Mouse (Mus musculus) myocyte (in vitro differentiated cells): ENCODE data around the gene Slc15a2. TPM values are rescaled to one million over a fixed set of nuclear protein-coding genes. Genes with fewer than 3 reads are reported as not detected.

Experiments
- H3K27me3 ChIP-seq: one replicate; pipeline ENCODE4 v1.6.1; 2011; ENCODE audit not compliant: control insufficient read depth, insufficient read depth, insufficient read length
- H3K36me3 ChIP-seq: one replicate; pipeline ENCODE4 v1.6.1; 2011; ENCODE audit not compliant: control insufficient read depth, insufficient read depth
- H3K4me2 ChIP-seq: one replicate; pipeline ENCODE4 v1.6.1; 2011; ENCODE audit warnings: low read depth, control low read depth
- H3K4me3 ChIP-seq: one replicate; pipeline ENCODE4 v1.5.1; 2011; ENCODE audit warnings: mild to moderate bottlenecking, control low read depth, moderate library complexity
- H3K79me2 ChIP-seq: one replicate; pipeline ENCODE4 v1.6.1; 2011; ENCODE audit not compliant: control insufficient read depth, insufficient read depth
- H3ac ChIP-seq: one replicate; pipeline ENCODE4 v1.6.1; 2011; ENCODE audit not compliant: control insufficient read depth, insufficient read length
- CEBPB ChIP-seq: IDR thresholded peaks from 2 replicates; pipeline ENCODE4 v1.6.1; 2011; ENCODE audit warnings: mild to moderate bottlenecking, moderate library complexity; ENCODE audit not compliant: poor library complexity, insufficient read depth, severe bottlenecking
- E2F4 ChIP-seq: IDR thresholded peaks from one replicate; pipeline ENCODE4 v1.6.1; 2011; ENCODE audit warnings: mild to moderate bottlenecking, control low read depth, moderate library complexity; ENCODE audit not compliant: insufficient read depth
- MAX ChIP-seq: IDR thresholded peaks from one replicate; pipeline ENCODE4 v1.6.1; 2011; ENCODE audit warnings: low read depth, mild to moderate bottlenecking, control low read depth
- MYOD1 ChIP-seq, 3 experiments: IDR thresholded peaks; one replicate each; pipeline ENCODE4 v1.6.1; 2011; ENCODE audit warnings: control low read depth in 2 of 3, low read depth in 2 of 3, mild to moderate bottlenecking in 2 of 3, moderate library complexity in 1 of 3; ENCODE audit not compliant: insufficient read length in 2 of 3, control insufficient read depth in 1 of 3
- MYOG ChIP-seq, 3 experiments: IDR thresholded peaks; one replicate each; pipeline ENCODE4 v1.6.1; 2011; ENCODE audit warnings: control low read depth in 2 of 3, low read depth in 2 of 3, mild to moderate bottlenecking in 2 of 3; ENCODE audit not compliant: insufficient read length in 2 of 3, control insufficient read depth in 1 of 3, insufficient read depth in 1 of 3
- POLR2A ChIP-seq: IDR thresholded peaks from one replicate; pipeline ENCODE4 v1.6.1; 2011; ENCODE audit warnings: low read depth, mild to moderate bottlenecking, control low read depth, moderate library complexity; ENCODE audit not compliant: insufficient read length
- POLR2AphosphoS2 ChIP-seq: IDR thresholded peaks from one replicate; pipeline ENCODE4 v1.6.1; 2011; ENCODE audit warnings: low read depth, control low read depth; ENCODE audit not compliant: insufficient read length
- REST ChIP-seq: IDR thresholded peaks from one replicate; pipeline ENCODE4 v1.6.1; 2011; ENCODE audit warnings: mild to moderate bottlenecking, control low read depth, moderate library complexity; ENCODE audit not compliant: insufficient read depth, insufficient read length
- SRF ChIP-seq: IDR thresholded peaks from one replicate; pipeline ENCODE4 v1.6.1; 2011; ENCODE audit warnings: low read depth; ENCODE audit not compliant: control insufficient read depth, insufficient read length
- TCF12 ChIP-seq: IDR thresholded peaks from one replicate; pipeline ENCODE4 v1.6.1; 2011; ENCODE audit warnings: mild to moderate bottlenecking, control low read depth; ENCODE audit not compliant: poor library complexity, insufficient read depth, severe bottlenecking
- TCF3 ChIP-seq: IDR thresholded peaks from one replicate; pipeline ENCODE4 v1.6.1; 2011; ENCODE audit warnings: low read depth, control low read depth; ENCODE audit not compliant: insufficient read length
- USF1 ChIP-seq: IDR thresholded peaks from one replicate; pipeline ENCODE4 v1.6.1; 2011; ENCODE audit warnings: low read depth, mild to moderate bottlenecking, control low read depth, moderate library complexity
- polyA plus RNA-seq: library from polyadenylated mRNA; unstranded; fragments of >200 nt; fragmentation: generic; extraction: Trizol; gene quantifications from one replicate; pipeline ENCODE4 v1.2.1, GENCODE M21; 2012; ENCODE audit warnings: missing spikeins

Gene Slc15a2
- polyA plus RNA-seq, 1 experiment: not detected

GRCm38 (mm10) chr16:36786466-36786865, 1.7 kb upstream of the Slc15a2 start:
- H3K27me3 ChIP-seq: no peaks in the 10 kb centered on the region
- TF ChIP-seq MYOG (IDR thresholded peaks at IDR 0.05; ENCODE audit: control insufficient read depth in 1 of 3, insufficient read depth in 1 of 3, insufficient read length in 2 of 3, low read depth in 2 of 3) (no peak), MYOD1 (IDR thresholded peaks at IDR 0.05; ENCODE audit: control insufficient read depth in 1 of 3, insufficient read length in 2 of 3, low read depth in 2 of 3) (no peak), MAX (no peak), POLR2AphosphoS2 (no peak)
- H3K4me3 ChIP-seq: no peak overlapping the region
- no peaks in the 10 kb centered on the region for H3K36me3 ChIP-seq
- H3K79me2 ChIP-seq: no peaks in the 10 kb centered on the region
- no peak overlapping the region for H3ac ChIP-seq
- no peak overlapping the region for H3K4me2 ChIP-seq

GRCm38 (mm10) chr16:36784146-36784545, 616 bp downstream of the Slc15a2 start:
- H3K36me3 ChIP-seq: no peaks in the 10 kb centered on the region
- H3K4me3 ChIP-seq: no peak overlapping the region
- H3ac ChIP-seq: no peak overlapping the region
- TF ChIP-seq MYOG (IDR thresholded peaks at IDR 0.05; ENCODE audit: control insufficient read depth in 1 of 3, insufficient read depth in 1 of 3, insufficient read length in 2 of 3, low read depth in 2 of 3): no peak
- no peak for TF ChIP-seq TCF3
- TF ChIP-seq MAX: no peak
- TF ChIP-seq USF1: no peak
- no peak for TF ChIP-seq MYOD1 (IDR thresholded peaks at IDR 0.05; ENCODE audit: control insufficient read depth in 1 of 3, insufficient read length in 2 of 3, low read depth in 2 of 3)
- TF ChIP-seq POLR2AphosphoS2: no peak
- no peak for TF ChIP-seq TCF12
- no peak for TF ChIP-seq REST
- TF ChIP-seq POLR2A: no peak
- no peak for TF ChIP-seq E2F4
- no peak for TF ChIP-seq CEBPB
- TF ChIP-seq SRF: no peak
- H3K27me3 ChIP-seq: no peaks in the 10 kb centered on the region
- no peak overlapping the region for H3K4me2 ChIP-seq
- no peaks in the 10 kb centered on the region for H3K79me2 ChIP-seq

- TF ChIP-seq TCF12: no peak
- TF ChIP-seq MYOD1 (IDR thresholded peaks at IDR 0.05; ENCODE audit: control insufficient read depth in 1 of 3, insufficient read length in 2 of 3, low read depth in 2 of 3): no peak
- no peak for TF ChIP-seq TCF3
- no peak for TF ChIP-seq MAX
- TF ChIP-seq REST: no peak
- TF ChIP-seq SRF: no peak
- no peak for TF ChIP-seq USF1
- TF ChIP-seq CEBPB: no peak
- no peak for TF ChIP-seq E2F4
- no peak for TF ChIP-seq POLR2A
- TF ChIP-seq POLR2AphosphoS2: no peak
- TF ChIP-seq MYOG (IDR thresholded peaks at IDR 0.05; ENCODE audit: control insufficient read depth in 1 of 3, insufficient read depth in 1 of 3, insufficient read length in 2 of 3, low read depth in 2 of 3): no peak
- Histone ChIP-seq H3K4me2 (no peak overlapping the region), H3K36me3 (no peaks in the 10 kb centered on the region), H3K79me2 (no peaks in the 10 kb centered on the region), H3ac (no peak overlapping the region), H3K27me3 (no peaks in the 10 kb centered on the region), H3K4me3 (no peak overlapping the region)
Measured at GRCm38 (mm10) chr16:36775658-36776057, 9.1 kb downstream of the Slc15a2 start.

GRCm38 (mm10) chr16:36772996-36773395, 11.8 kb downstream of the Slc15a2 start:
- Histone ChIP-seq H3ac (no peak overlapping the region), H3K36me3 (no peaks in the 10 kb centered on the region), H3K79me2 (no peaks in the 10 kb centered on the region), H3K27me3 (no peaks in the 10 kb centered on the region), H3K4me2 (no peak overlapping the region), H3K4me3 (no peak overlapping the region)
- TF ChIP-seq REST (no peak), TCF3 (no peak), POLR2A (no peak), E2F4 (no peak), MYOD1 (IDR thresholded peaks at IDR 0.05; ENCODE audit: control insufficient read depth in 1 of 3, insufficient read length in 2 of 3, low read depth in 2 of 3) (no peak), SRF (no peak), MYOG (IDR thresholded peaks at IDR 0.05; ENCODE audit: control insufficient read depth in 1 of 3, insufficient read depth in 1 of 3, insufficient read length in 2 of 3, low read depth in 2 of 3) (no peak), MAX (no peak), CEBPB (no peak), USF1 (no peak), POLR2AphosphoS2 (no peak)

GRCm38 (mm10) chr16:36771703-36772102, 13.1 kb downstream of the Slc15a2 start:
- Histone ChIP-seq H3K4me2 (no peak overlapping the region), H3K27me3 (no peaks in the 10 kb centered on the region), H3ac (no peak overlapping the region), H3K79me2 (no peaks in the 10 kb centered on the region), H3K36me3 (no peaks in the 10 kb centered on the region), H3K4me3 (no peak overlapping the region)
- no peak for TF ChIP-seq MYOG (IDR thresholded peaks at IDR 0.05; ENCODE audit: control insufficient read depth in 1 of 3, insufficient read depth in 1 of 3, insufficient read length in 2 of 3, low read depth in 2 of 3)
- no peak for TF ChIP-seq SRF
- TF ChIP-seq POLR2A: no peak
- no peak for TF ChIP-seq TCF12
- no peak for TF ChIP-seq CEBPB
- no peak for TF ChIP-seq E2F4
- TF ChIP-seq TCF3: no peak
